Mouse (Mus musculus): ENCODE results near the gene Foxi1.

Foxi1 gene

DNA sequence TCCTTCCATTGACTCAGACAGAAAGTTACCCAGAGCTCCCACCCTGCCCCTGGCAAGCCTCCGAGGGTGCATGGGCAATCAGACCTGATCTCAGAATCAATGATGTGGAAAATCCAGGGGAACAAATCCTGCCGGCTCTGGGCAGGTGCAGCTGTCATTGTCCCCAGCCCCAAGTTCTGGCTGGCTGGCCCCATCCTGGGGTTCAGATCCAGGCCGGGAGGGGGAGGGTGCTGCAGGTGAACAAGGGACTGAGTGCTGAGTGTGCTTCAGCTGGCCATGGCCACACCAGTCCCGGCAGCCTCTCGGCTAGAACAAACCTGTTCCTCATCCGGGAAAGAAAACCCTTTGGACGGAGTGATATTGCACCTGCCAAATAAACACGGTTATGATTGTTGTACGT is 49.0 kb downstream of the Foxi1 start:
- no peak for DNase-seq (ENCODE audit: low read depth, low spot score)

DNA sequence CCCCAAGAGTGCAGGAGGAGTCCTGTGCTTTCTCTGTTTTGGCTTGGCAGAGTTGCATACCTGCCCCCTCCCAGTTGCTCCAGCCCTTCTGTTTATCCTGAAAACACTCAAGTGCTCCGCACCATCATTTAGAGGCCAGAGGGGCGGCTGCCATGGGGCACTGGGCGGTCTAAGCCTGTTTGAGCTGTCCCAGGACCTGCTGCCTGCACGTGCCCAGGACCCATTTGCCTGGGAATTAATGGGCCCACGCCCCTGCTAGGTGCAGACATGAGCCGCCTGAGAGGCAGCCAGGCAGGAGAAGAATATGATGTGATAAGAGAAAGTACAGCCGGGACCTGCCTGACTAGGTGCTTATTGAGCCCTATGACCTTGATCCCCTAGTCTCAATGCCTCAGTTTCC is 52.7 kb downstream of the Foxi1 start:
- DNase-seq (ENCODE audit: low read depth, low spot score) = no peak
